Mouse (Mus musculus) E14TG2a.4 (cell line): ENCODE data around the gene Banp.

Experiments
- H3K27me3 ChIP-seq: 2 replicates; pipeline ENCODE4 v1.6.1; 2014; ENCODE audit warnings: low read length, control low read depth; ENCODE audit not compliant: insufficient read depth
- H3K36me3 ChIP-seq: 2 replicates; pipeline ENCODE4 v1.6.1; 2014; ENCODE audit warnings: low read length, control low read depth; ENCODE audit not compliant: insufficient read depth
- H3K4me1 ChIP-seq: replicated peaks from 2 replicates; pipeline ENCODE4 v1.6.1; 2014; ENCODE audit warnings: low read depth, low read length, control low read depth
- H3K4me3 ChIP-seq: replicated peaks from 2 replicates; pipeline ENCODE4 v1.5.1; 2014; ENCODE audit warnings: mild to moderate bottlenecking, low read length
- H3K9me3 ChIP-seq: 2 replicates; pipeline ENCODE4 v1.6.1; 2014; ENCODE audit warnings: low read length, control low read depth
- CTCF ChIP-seq: conservative IDR thresholded peaks from 2 replicates; pipeline ENCODE4 v1.5.1; 2014; ENCODE audit warnings: low read length
- NANOG ChIP-seq: IDR thresholded peaks from 2 replicates; pipeline ENCODE4 v1.6.1; 2014; ENCODE audit warnings: borderline replicate concordance, low read length, mixed read lengths
- POU5F1 ChIP-seq: IDR thresholded peaks from 2 replicates; pipeline ENCODE4 v1.6.1; 2014; ENCODE audit warnings: low read length, borderline replicate concordance

Gene Banp

GRCm38 (mm10) chr8:122036325-122036724 is 86.8 kb downstream of the Banp start:
- H3K4me1 ChIP-seq = no peaks in the 10 kb centered on the region
- H3K36me3 ChIP-seq = no peaks in the 10 kb centered on the region
- H3K4me3 ChIP-seq = no peak overlapping the region
- no peak for TF ChIP-seq CTCF
- no peak for TF ChIP-seq NANOG
- no peak for TF ChIP-seq POU5F1
- H3K27me3 ChIP-seq = peaks cover 4% of the 10 kb centered on the region; the same call in 1 of the 2 replicates
- H3K9me3 ChIP-seq = no peaks in the 10 kb centered on the region

GRCm38 (mm10) chr8:122037279-122037678 is 87.7 kb downstream of the Banp start:
- Histone ChIP-seq H3K27me3 (peaks cover 5% of the 10 kb centered on the region), H3K36me3 (no peaks in the 10 kb centered on the region), H3K4me3 (no peak overlapping the region), H3K4me1 (peaks cover 3% of the 10 kb centered on the region; the same call in 1 of the 2 replicates), H3K9me3 (no peaks in the 10 kb centered on the region)
- TF ChIP-seq CTCF (no peak), NANOG (no peak), POU5F1 (no peak)

GRCm38 (mm10) chr8:122038076-122038475 is 88.5 kb downstream of the Banp start:
- Histone ChIP-seq H3K4me1 (peaks cover 11% of the 10 kb centered on the region), H3K9me3 (no peaks in the 10 kb centered on the region), H3K27me3 (peaks cover 13% of the 10 kb centered on the region), H3K36me3 (no peaks in the 10 kb centered on the region), H3K4me3 (no peak overlapping the region)
- TF ChIP-seq POU5F1 (no peak), CTCF (no peak), NANOG (no peak)

DNA sequence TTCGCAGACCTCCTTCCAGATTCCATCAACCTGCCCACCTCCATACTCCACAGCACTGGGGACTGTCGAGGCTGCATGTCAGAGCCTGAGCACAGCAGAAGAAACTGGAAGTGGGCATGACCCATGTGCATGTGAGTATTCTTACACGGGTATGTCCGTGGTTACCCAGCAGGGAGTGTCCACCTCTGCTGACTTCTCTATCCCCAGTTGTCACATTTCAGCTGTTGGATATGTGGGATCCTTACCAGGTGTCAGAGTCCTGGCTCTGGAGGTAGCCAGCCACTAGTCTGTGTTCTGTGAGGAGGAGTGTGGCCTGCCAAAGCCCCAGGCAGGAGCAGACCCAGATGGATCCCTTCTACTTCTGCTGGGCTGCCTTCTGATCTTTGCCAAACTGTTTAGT is 89.9 kb downstream of the Banp start:
- H3K4me1 ChIP-seq = peaks cover 20% of the 10 kb centered on the region
- H3K9me3 ChIP-seq = no peaks in the 10 kb centered on the region
- no peak overlapping the region for H3K4me3 ChIP-seq
- no peak for TF ChIP-seq CTCF
- TF ChIP-seq POU5F1 = no peak
- TF ChIP-seq NANOG = no peak
- no peaks in the 10 kb centered on the region for H3K36me3 ChIP-seq
- H3K27me3 ChIP-seq = peaks cover 15% of the 10 kb centered on the region

GRCm38 (mm10) chr8:122047206-122047870 is 97.8 kb downstream of the Banp start:
- H3K4me3 ChIP-seq = no peak overlapping the region
- no peaks in the 10 kb centered on the region for H3K36me3 ChIP-seq
- no peaks in the 10 kb centered on the region for H3K9me3 ChIP-seq
- peaks cover 10% of the 10 kb centered on the region for H3K27me3 ChIP-seq
- TF ChIP-seq POU5F1 = no peak
- TF ChIP-seq NANOG = no peak
- TF ChIP-seq CTCF = no peak
- H3K4me1 ChIP-seq = peaks cover 16% of the 10 kb centered on the region

- Histone ChIP-seq H3K9me3 (no peaks in the 10 kb centered on the region), H3K36me3 (no peaks in the 10 kb centered on the region)
- TF ChIP-seq NANOG (no peak), CTCF (no peak), POU5F1 (no peak)
Measured at GRCm38 (mm10) chr8:122049266-122049665, 99.7 kb downstream of the Banp start.

DNA sequence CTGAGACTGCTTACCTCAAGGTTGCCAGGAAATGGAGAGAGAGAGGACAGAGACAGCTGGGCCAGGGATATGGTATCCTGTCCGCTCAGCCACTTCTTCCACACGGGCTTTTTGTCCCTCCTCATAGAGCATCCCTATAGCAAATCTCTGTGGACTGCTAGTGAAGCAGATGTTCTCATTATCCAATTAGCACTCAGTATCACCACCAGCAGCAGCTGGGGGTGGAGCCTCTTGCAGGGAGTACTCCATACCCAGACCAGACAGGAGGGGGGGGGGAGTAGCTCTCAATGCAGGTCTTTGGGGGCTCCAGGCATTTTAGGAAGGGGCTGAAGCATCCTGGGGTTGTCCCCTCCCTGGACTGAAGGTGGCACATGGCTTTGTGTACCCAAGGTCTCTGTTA is 100.4 kb downstream of the Banp start:
- Histone ChIP-seq H3K36me3 (no peaks in the 10 kb centered on the region), H3K4me3 (no peak overlapping the region), H3K27me3 (peaks cover 9% of the 10 kb centered on the region; the same call in 1 of the 2 replicates), H3K9me3 (no peaks in the 10 kb centered on the region), H3K4me1 (peaks cover 6% of the 10 kb centered on the region)
- no peak for TF ChIP-seq POU5F1

More at GRCm38 (mm10) chr8:122049266-122049665, 99.7 kb downstream of the Banp start:
- H3K4me3 ChIP-seq = no peak overlapping the region
- peaks cover 4% of the 10 kb centered on the region; the same call in 1 of the 2 replicates for H3K27me3 ChIP-seq
- no peaks in the 10 kb centered on the region for H3K4me1 ChIP-seq

GRCm38 (mm10) chr8:122050620-122051019 is 101.1 kb downstream of the Banp start:
- Histone ChIP-seq H3K36me3 (no peaks in the 10 kb centered on the region), H3K27me3 (peaks cover 9% of the 10 kb centered on the region; the same call in 1 of the 2 replicates), H3K4me1 (peaks cover 13% of the 10 kb centered on the region), H3K9me3 (no peaks in the 10 kb centered on the region), H3K4me3 (no peak overlapping the region)
- TF ChIP-seq CTCF (no peak), NANOG (no peak)

- Histone ChIP-seq H3K4me1 (peaks cover 27% of the 10 kb centered on the region), H3K27me3 (peaks cover 9% of the 10 kb centered on the region; the same call in 1 of the 2 replicates), H3K36me3 (0 out of 2 replicates have a peak, but pooled peaks cover 4% of the 10 kb centered on the region), H3K9me3 (peaks cover 10% of the 10 kb centered on the region), H3K4me3 (no peak overlapping the region)
- TF ChIP-seq NANOG (no peak), POU5F1 (no peak), CTCF (no peak)
Measured at GRCm38 (mm10) chr8:122055321-122055720, 105.8 kb downstream of the Banp start.
